Mouse (Mus musculus): ENCODE measurements at regions not wholly inside any gene's neighbourhood (a gene's known extent, or its start where the extent isn't known, plus 50 kb on each side); places are given as distances from the start of the nearest gene placed in this dataset.

DNA sequence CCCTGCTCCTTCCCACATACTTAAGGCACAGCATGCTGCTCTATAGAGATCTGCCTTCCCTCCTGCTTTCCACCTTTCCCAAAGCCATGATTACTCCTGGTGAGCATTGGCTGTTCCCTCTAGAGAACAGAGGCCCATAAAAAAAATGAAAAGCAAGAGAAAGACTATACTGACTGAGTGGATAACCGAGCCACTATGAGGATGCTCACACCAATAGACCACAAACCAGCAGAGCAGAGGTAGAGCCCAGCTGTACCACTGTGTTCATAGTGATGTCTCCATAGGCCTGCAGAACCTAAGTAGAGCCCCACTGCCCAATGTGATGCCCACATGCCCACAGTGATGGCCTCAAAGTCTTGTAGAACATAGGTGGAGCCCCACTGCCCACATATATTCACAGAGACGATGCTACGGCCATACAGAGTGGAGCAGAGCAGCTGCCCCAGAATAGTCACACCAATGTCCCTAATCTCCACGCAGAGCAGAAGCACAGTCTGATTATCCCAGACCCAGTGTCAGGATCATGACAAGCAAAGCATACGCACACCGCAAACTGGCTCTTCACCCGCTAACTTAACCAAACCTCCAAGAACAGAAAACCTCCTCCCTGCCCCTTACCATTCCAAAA is 174.8 kb upstream of the Nr4a3 start:
- no peak for DNase-seq

DNA sequence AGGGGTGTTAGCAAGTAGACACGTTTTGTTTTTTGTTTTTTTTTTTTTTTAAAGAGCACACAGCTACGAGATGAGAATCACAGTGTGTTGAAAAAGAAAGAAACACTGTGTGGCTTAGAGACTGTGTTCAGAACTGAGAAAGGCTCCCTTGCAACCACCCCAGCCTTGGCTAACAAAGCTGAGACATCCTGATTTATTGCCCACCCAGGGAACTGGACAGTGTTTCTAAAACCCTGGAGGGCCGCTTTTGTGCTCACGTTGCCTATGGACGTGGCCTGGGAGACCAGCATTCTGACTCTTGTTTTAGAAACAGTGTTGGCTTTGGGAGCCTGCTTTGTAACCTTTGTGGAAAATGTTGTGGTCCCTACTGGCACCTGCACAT is 174.3 kb upstream of the Nr4a3 start:
- no peak for DNase-seq

DNA sequence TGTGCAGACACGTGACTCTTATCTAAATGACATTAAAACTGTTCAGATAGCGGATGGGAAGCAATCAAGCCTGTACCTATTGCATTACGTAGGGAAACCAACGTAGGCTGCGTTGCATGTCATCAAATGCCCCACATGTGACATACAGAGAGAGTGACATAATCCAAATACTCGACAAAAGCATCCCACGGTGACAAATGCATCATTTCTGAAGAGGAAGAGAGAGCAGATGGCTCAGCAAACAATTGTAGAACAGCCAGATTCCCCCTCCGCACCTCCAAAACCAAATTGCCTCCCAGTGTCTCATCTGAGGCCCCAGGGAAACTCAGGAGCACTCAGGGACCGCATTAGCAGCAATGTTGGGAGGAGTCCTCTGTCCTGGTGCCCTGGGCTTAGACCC is 163.4 kb upstream of the Nr4a3 start:
- no peak for DNase-seq

DNA sequence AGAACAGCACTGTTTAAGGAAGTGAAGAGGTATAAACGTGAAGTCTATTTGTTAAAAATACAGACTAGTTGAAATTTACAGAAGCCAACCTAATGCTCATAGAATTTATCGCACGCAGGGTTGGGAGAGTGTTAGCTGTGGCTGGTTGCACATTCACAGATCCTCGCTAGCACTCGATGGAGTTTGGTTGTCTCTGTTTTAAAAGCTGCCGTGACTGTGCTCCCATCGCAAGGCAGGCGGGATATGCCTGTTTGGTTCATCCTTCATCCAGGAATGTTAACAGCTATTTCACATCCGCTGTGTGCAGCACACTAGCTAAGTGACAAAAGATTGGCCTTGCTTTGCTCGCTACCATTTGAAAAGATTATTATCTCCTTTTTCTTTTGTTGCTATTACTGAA is 162.9 kb upstream of the Nr4a3 start:
- no peak for DNase-seq

DNA sequence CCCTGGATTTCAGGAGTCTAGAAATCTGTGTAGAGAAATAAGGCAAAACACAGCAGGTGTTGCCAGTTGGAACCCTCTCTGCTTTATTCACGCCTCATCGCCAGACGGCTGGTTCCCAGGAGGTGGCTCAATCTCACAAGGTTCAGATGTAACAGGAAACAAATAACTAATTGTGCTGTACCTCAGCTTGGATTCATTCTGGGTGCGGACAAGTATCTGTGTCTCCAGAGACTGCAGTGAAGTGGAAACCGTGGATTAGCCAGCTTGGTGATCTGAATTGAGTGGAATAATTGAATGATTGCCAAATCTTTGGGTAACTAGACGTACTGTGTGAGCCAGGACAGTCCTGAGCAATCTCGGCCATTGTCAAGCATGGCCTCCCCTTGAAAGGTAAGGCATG is 145.4 kb upstream of the Nr4a3 start:
- DNase-seq = no peak

DNA sequence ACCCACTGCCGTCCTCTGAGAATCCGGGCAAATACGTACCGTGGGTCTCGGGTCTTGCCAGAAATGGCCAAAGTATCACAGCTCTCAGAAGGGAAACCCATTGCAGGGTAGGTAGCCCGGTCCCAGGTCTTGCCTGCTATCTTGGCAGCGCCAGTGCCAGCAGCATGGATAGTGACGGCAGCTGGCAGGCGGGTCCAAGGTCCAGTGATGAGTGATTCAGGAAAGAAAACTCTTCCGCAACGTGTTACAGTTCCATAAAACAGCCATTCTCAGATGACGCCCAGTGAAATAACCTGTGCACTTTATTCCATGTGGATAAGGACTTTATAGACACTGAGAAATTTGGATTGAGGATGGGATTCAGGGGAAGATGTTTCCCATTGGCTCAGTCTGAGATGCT is 142.2 kb upstream of the Nr4a3 start:
- peak; percentile 16 for DNase-seq

DNA sequence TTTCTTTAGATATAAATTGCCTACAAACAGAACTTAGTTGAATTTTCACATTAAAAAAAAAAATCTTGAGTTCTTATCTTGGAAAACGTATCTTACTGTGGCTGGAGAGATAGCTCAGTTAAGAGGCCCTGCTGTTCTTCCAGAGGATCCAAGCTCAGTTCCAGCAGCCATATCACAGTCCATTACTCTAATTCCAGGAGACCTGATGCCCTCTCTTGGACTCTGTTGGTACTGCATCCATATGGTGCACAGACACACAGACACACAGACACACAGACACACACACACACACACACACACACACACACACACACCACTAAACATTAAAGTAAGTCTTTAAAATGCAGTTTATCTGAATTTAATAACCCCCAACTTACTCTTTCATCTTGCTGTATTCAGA is 132.7 kb upstream of the Nr4a3 start:
- DNase-seq = no peak

DNA sequence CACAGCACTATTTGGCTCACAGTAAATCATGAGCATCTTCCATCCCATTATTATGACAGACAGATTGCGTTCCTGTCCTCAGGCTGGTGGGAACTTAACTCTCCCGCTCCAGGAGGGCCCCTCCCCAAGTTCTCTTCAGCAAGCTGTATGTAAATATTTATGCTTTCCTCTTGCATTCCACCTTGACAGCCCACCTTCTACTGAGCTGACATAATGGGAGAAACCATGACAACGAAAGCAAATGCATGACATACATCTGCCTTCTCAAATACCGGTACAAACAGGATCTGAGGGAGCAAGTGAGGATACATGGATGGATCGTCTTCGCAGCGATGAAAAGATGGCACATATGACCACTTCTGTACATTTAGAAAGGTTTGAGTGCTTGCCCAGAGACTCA is 125.4 kb upstream of the Nr4a3 start:
- DNase-seq = no peak

DNA sequence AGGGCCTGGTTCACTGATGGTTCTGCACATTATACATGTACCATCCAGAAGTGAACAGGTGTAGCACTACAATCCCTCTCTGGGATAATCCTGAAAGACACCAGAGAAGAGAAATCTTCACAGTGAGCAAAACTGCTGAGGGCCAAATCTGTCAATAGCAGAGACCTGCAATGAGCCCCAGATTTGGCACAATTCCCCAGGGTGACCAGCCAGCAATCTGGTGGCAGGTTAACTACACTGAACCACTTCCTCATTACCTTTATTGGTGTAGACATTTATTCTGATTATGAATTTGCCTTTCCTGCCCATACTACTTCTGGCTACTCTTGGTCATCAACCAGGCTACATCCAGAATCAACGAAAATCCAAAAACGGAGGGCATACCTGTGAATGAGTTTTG is 113.5 kb upstream of the Nr4a3 start:
- DNase-seq = no peak

DNA sequence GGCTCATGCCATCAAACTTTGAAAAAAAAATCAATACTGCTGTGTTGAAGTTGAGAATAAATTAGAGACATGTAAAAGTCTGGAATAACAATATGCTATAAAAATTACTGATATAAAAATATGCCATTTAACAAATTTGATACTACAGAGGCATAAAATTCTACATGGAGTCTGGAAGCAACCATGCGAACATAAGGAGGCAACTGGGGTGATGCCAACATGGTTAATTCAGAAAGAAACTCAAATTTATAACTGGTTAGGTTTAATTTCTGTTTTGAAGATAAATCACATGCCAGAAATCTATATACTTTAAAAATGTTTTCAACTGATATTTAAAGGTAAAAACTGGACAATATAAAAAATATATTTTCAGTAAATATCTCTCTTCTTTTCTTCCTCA is 111.4 kb upstream of the Nr4a3 start:
- no peak for DNase-seq

DNA sequence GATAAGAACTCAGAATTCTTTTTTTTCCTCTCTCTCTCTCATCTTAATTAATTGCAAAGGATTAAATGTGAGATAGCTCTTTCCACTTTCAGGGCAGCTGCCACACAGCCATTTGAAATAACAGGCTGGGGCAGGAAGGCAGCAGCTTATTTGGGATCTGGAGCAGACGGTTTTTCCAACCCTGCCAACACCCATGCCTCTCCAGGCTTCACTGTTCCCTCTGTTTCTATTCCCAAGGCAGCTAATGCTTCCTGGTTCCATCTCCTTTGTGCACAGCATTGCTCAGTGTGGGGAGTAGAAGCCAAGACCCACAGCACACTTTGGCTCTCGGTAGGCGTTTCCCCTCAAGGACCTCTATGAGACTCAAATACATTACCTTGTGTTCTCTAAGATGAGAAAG is 109.4 kb upstream of the Nr4a3 start:
- no peak for DNase-seq

DNA sequence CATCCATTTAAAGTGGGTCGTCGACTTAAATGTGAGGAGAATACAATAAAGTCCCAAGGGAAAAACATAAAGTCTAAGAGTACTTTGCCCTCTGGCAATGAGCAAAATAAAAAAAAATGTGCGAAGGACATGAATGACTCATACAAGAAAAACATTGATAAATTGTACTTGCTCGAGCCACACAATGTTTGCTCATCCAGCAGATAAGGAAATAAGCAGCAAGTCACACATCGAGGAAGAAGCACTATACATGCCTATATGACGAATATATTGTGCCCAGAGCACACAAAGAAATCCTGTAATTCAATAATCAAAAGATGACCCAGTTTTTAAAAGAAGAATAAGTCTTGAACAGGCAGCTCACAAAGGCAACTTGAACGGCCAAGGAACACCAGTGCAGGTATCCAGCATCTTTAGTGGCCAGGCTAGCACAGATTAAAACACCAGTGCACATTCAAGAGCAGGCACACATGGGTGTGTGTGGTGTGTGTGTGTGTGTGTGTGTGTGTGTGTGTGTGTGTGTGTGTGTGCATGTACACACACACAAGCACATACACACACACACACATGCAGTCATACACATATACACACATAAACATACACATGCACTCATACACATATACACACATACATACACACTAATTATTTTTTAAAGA is 108.4 kb upstream of the Nr4a3 start:
- DNase-seq = no peak

DNA sequence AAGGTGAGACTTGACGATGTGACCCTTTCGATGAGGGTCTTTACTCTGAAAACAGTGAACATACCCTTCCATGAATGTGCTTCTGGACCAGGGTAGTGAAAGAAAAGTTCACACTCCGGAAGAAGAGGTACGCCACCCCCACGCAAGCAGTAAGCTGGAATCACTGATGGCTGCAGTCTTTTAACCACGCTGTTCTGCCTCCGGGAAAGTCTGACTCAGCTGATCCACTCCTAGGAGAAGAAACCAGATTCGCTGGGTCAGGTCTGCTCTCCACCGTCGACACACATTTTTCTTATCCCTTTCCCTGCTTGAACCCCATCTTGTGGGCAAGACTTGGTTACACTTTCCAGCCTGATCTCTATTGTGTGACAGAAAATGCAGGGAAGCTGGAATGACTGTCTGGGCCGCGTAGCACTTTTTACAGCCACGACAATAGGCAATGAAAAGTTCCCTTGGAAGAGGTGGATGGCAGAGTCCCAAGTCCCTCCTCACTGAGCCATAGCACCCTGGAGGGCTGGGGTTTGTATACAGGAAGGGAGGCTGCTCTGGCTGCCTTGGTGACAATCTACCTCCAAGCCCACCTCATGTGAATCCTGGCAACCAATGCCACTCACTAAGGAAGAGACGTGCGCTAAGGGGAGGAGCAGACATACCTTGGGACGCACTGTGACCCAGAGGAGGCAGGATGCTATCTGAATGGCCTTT is 96.9 kb upstream of the Nr4a3 start:
- DNase-seq = no peak

DNA sequence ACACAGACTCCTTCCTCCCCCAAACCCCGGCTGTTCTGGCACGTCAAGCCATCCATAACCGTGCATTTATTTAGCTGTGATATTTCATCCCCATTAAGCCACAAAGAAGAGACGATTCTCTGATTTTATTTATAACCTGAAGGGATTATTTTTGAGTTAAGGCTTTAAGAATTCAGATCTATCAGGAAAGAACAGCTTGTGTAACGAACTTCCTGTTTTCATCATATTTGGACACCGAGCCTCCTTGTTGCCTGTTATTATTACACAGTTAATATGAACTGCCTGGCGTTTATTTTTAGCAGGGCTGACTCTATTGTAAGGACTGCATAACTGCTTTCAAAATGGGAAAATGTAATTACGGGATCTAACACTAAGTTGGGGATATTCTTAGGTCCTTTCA is 96.2 kb upstream of the Nr4a3 start:
- no peak for DNase-seq

DNA sequence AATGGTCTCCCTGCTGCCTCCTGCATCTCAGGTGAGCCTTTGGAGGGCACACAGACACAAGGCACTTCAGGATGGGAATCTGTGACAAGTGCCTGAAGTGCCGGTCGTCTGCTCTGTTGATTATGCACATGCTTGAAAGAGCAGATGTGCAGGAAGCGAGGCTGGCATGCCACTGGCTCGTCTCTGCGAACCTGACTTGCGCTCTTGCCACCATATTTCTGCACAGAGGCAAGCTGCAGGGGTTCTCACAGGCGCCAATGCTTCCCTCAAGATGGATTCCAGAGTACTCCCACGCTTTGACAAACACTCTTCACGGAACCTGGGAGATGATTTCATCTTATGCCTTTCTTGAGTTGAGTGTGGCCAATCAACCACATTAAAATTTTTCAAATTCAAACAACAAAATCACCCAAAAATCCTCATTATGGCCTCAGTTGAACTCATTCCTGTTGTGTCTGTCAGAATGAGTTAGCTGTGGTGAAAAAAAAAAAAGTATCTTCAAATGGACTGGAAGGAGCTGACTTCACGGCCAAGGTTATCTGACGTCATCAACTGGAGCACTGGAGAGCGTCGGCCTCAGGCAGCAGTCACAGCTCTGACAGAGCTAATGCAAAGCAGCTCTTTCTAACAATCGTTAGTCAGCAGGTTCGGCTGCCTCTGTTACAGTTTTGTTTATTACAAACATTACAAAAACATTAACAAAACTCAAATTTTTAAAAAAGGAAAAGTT is 90.2 kb upstream of the Nr4a3 start:
- peak; percentile 56 for DNase-seq

DNA sequence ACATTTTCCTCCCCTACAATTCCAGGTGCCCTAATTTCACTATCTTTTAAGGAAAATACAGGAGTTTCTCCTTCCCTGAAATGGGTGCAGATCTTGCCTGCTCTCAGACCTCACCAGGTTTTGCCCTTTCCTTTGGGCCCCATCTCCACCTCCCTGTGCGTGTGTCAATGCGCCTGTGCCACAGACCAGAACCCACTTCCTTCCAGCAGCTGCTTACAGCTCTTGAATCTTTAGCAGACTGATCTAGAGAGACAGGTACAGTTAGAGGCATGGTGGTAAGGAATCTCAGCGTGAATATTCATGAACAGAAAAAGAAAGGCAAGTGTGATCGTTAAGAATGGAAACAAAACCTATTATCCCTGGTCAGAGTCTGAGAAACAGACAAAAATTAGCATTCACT is 80.3 kb upstream of the Nr4a3 start:
- no peak for DNase-seq

DNA sequence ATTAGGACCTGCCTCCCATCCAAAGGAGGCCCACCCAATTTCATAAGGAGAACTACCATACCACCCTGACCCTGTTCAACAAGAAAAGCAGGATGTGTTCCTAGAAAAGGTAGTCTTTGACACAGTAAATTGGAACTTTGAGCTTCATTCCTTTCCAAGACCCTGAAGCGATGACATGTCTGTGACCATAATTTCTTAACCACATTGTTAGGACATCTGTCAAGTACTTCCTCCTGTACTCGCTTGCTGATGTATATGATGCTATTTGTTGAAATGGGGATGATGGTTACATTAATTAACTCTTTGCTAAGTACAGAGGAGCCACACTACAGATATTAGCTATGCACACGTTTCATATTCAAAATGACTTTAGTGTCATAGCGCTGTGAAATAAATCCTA is 73.1 kb upstream of the Nr4a3 start:
- no peak for DNase-seq

DNA sequence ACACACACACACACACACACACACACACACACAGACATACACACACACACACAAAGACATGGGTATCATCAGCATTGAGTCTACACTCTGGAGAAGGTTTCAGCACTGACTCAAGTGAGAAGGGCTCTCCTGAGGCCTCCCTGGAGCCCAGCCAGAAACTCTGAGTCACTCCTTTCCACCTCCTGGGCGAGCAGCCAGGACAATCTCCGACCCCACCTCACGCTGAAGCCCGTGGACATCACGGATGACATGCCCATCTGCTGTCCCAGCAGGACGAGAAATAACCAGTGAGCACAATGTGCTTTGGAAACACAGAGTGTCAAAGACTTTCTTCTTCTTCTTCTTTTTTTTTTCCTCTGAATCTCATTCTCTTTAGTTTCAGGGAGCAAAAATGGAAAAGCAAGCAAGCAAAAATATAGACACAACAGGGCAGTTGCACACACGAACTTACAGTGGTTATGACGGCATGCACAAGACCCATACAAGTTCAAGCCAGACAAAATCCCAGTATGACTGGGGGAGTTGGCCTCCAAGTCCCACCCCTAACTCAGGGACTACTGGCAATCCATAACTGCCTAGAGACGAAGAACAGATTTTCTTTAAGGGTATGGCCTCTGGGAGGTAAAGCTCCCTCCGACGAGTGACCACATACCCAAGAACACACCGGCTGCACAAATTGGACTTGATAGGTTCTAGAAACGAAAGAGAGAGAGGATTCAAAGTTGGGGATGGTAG is 65.2 kb upstream of the Nr4a3 start:
- DNase-seq = peak; percentile 88
